Mouse (Mus musculus) forebrain, postnatal 0 days (tissue): Measurements from ENCODE around the gene Daam2. TPM values are rescaled to one million over a fixed set of nuclear protein-coding genes. Genes with fewer than 3 reads are reported as not detected.

Source experiments
- ATAC-seq: fragments of 200-750 bp; cut with Nextera tagmentation; 2 replicates; pipeline ENCODE4 v1.8.0; 2017; ENCODE audit warnings: mild to moderate bottlenecking, moderate library complexity
- DNase-seq: peaks from one replicate; pipeline ENCODE4 v3.0.0-alpha.2; 2015
- H3K27ac ChIP-seq: fragments of 300-500 bp; sonication (generic); 2 replicates; pipeline ENCODE4 v1.5.1; 2014; ENCODE audit warnings: low read depth, mild to moderate bottlenecking, antibody characterized with exemption, low read length, moderate library complexity, mixed read lengths
- H3K27me3 ChIP-seq: fragments of 300-500 bp; sonication (generic); 2 replicates; pipeline ENCODE4 v1.6.1; 2014; ENCODE audit warnings: mild to moderate bottlenecking, low read length, mixed read lengths; ENCODE audit not compliant: insufficient read depth
- H3K36me3 ChIP-seq: fragments of 300-500 bp; sonication (generic); 2 replicates; pipeline ENCODE4 v1.6.1; 2014; ENCODE audit warnings: mild to moderate bottlenecking, moderate library complexity; ENCODE audit not compliant: insufficient read depth
- H3K4me1 ChIP-seq: fragments of 300-500 bp; sonication (generic); 2 replicates; pipeline ENCODE4 v1.6.1; 2014; ENCODE audit warnings: antibody characterized with exemption; ENCODE audit not compliant: insufficient read depth
- H3K4me2 ChIP-seq: fragments of 300-500 bp; sonication (generic); 2 replicates; pipeline ENCODE4 v1.6.1; 2014; ENCODE audit warnings: low read depth, mild to moderate bottlenecking, moderate library complexity
- H3K4me3 ChIP-seq: fragments of 300-500 bp; sonication (generic); 2 replicates; pipeline ENCODE4 v1.5.1; 2014; ENCODE audit warnings: low read depth, low read length, mixed read lengths
- H3K9ac ChIP-seq: fragments of 300-500 bp; sonication (generic); 2 replicates; pipeline ENCODE4 v1.6.1; 2014; ENCODE audit warnings: mild to moderate bottlenecking
- H3K9me3 ChIP-seq: fragments of 300-500 bp; sonication (generic); 2 replicates; pipeline ENCODE4 v1.6.1; 2016; ENCODE audit warnings: low read length
- CTCF ChIP-seq: sonication (generic); IDR thresholded peaks from 2 replicates; pipeline ENCODE4 v1.5.1; 2016; ENCODE audit warnings: antibody characterized with exemption, control low read depth, low read depth
- WGBS: fragments of 180-500 bp; shearing (Covaris S2); extraction: QIAGEN DNeasy Blood & Tissue Kit; methylation state at CpG from one replicate; pipeline ENCODE4 v1.1.7; 2014; 5-methylcytosine and 5-hydroxymethylcytosine counted together
- polyA plus RNA-seq: library from polyadenylated mRNA; unstranded; fragments of >200 nt; fragmentation: Nextera tagmentation; extraction: Ambion mirVana; gene quantifications from 2 replicates; pipeline ENCODE4 v1.2.1, GENCODE M21; 2015
- total RNA-seq: library from RNA; depleted of rRNA; stranded (reverse); fragments of >200 nt; gene quantifications from 2 replicates; pipeline ENCODE4 v1.2.3, GENCODE M21; 2014

Daam2 gene
- total and polyA plus RNA-seq, 2 experiments from 2014 or later, result 1.8 to 10.3 TPM

GRCm38 (mm10) chr17:49435081-49435480, 129.1 kb downstream of the Daam2 start:
- Histone ChIP-seq H3K4me1 (no peaks in the 10 kb centered on the region), H3K27ac (no peak overlapping the region), H3K36me3 (peaks cover 20% of the 10 kb centered on the region), H3K4me3 (no peak overlapping the region), H3K9ac (no peak overlapping the region), H3K9me3 (no peaks in the 10 kb centered on the region), H3K27me3 (no peaks in the 10 kb centered on the region), H3K4me2 (no peak overlapping the region)
- no peak for ATAC-seq
- no peak for DNase-seq
- no peak for TF ChIP-seq CTCF
- WGBS, result 95% methylated on average over 10 of the region's 10 CpGs

GRCm38 (mm10) chr17:49434236-49434635, 129.9 kb downstream of the Daam2 start:
- Histone ChIP-seq H3K36me3 (peaks cover 20% of the 10 kb centered on the region), H3K27ac (no peak overlapping the region), H3K4me1 (peaks cover 5% of the 10 kb centered on the region; the same call in 1 of the 2 replicates), H3K9me3 (no peaks in the 10 kb centered on the region), H3K4me3 (no peak overlapping the region), H3K9ac (no peak overlapping the region), H3K27me3 (no peaks in the 10 kb centered on the region), H3K4me2 (no peak overlapping the region)
- DNase-seq, result no peak
- ATAC-seq, result no peak
- 87% methylated on average over 6 of the region's 6 CpGs for whole genome bisulfite sequencing
- TF ChIP-seq CTCF, result no peak

DNA sequence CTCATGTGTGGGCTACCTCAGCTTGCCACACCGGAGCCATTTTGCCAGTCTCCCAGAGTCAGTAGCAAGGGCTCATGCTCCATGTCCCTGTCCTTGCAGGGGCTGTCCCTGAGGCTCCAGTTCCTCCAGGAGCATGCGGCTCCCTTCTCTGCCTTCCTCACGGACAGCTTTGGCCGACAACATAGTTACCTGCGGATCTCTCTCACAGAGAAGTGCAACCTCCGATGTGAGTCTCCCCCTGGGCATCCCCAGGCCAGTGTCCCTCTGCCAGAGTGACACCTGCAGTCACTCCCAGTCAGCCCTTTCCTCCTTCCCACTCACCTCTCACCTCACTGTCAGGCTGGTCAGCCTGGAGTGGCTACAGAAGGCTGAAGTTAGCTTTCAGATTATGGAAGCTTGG, 131.1 kb downstream of the Daam2 start:
- Histone ChIP-seq H3K27ac (no peak overlapping the region), H3K4me2 (no peak overlapping the region), H3K27me3 (no peaks in the 10 kb centered on the region), H3K4me1 (peaks cover 9% of the 10 kb centered on the region; the same call in 1 of the 2 replicates), H3K4me3 (no peak overlapping the region), H3K36me3 (peaks cover 17% of the 10 kb centered on the region), H3K9ac (no peak overlapping the region), H3K9me3 (no peaks in the 10 kb centered on the region)
- ATAC-seq (no peak), DNase-seq (no peak)
- TF ChIP-seq CTCF, result no peak
- WGBS, result 97% methylated on average over 6 of the region's 6 CpGs

GRCm38 (mm10) chr17:49432071-49432711, 132.0 kb downstream of the Daam2 start:
- WGBS, result 62% methylated on average over 4 of the region's 4 CpGs
- Histone ChIP-seq H3K4me1 (peaks cover 9% of the 10 kb centered on the region; the same call in 1 of the 2 replicates), H3K4me2 (no peak overlapping the region), H3K27me3 (no peaks in the 10 kb centered on the region), H3K36me3 (peaks cover 17% of the 10 kb centered on the region), H3K9ac (no peak overlapping the region), H3K27ac (no peak overlapping the region), H3K4me3 (no peak overlapping the region), H3K9me3 (no peaks in the 10 kb centered on the region)
- TF ChIP-seq CTCF, result no peak
- ATAC-seq, result no peak
- DNase-seq, result no peak

- DNase-seq, result no peak
Observed at GRCm38 (mm10) chr17:49431176-49431575, 133.0 kb downstream of the Daam2 start.

DNA sequence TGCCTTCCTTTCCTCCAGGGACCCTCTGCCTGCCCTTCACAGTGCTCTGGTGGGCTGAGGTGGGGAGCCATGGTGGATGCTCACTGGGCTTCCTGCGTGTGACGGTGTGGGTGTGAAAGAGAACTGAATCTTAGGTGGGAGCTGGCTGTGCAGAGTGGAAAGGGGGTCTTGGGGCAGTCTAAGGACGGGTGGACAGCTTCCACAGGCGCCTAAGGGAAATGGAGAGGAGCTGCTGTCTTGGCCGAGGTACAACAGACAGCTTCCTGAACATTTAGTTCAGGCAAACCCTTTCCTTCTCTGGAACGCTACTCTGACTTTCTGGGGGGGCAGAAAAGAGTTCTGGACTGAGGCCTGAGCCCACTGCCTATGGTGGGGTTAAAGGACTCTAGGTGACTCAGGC, 134.0 kb downstream of the Daam2 start:
- Histone ChIP-seq H3K36me3 (peaks cover 8% of the 10 kb centered on the region), H3K4me1 (peaks cover 9% of the 10 kb centered on the region; the same call in 1 of the 2 replicates), H3K9me3 (no peaks in the 10 kb centered on the region), H3K27me3 (no peaks in the 10 kb centered on the region), H3K4me2 (no peak overlapping the region), H3K9ac (no peak overlapping the region), H3K27ac (no peak overlapping the region), H3K4me3 (no peak overlapping the region)
- 80% methylated on average over 6 of the region's 6 CpGs for WGBS
- DNase-seq (no peak), ATAC-seq (no peak)
- TF ChIP-seq CTCF, result no peak

More at GRCm38 (mm10) chr17:49431176-49431575, 133.0 kb downstream of the Daam2 start:
- ATAC-seq, result no peak
- H3K4me2 ChIP-seq, result no peak overlapping the region
- no peaks in the 10 kb centered on the region for H3K27me3 ChIP-seq
- no peak overlapping the region for H3K9ac ChIP-seq
- peaks cover 17% of the 10 kb centered on the region for H3K36me3 ChIP-seq
- H3K9me3 ChIP-seq, result no peaks in the 10 kb centered on the region
- H3K4me1 ChIP-seq, result peaks cover 9% of the 10 kb centered on the region; the same call in 1 of the 2 replicates
- no peak overlapping the region for H3K27ac ChIP-seq
- no peak for TF ChIP-seq CTCF
- 91% methylated on average over 6 of the region's 6 CpGs for WGBS
- H3K4me3 ChIP-seq, result no peak overlapping the region

DNA sequence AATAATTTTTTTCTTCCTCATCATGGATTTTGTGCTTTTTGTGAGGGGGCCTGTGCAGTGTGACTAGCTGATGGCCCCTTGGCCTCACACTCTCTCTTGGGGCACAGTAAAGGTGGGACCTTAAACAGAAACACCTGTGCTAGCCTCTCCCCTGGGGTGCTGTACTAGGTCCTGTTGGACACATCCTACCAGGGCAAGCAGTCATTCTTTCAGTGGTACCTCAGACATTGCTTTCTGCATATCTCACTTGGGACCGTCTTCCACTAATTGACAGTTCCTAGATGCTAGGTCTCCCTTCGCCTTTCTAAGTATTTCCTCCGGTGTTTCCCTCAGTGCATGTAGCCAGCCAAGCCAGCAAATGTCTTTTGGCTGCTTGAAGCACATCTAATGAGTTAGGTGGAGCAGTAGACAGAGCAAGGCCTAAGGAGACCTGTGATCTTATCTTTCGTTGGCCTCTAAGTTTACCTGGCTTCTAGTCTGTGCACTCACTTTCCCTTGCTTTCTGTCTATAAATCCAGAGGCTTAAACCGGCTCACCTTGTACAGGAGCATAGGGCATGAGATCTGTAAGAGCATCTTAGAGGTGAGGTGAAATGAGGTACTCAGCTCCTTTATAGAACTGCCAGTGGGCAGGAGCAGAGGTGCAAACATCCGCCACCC, 134.5 kb downstream of the Daam2 start:
- WGBS, result 92% methylated on average over 6 of the region's 6 CpGs
- DNase-seq, result no peak
- no peak overlapping the region for H3K9ac ChIP-seq
- no peaks in the 10 kb centered on the region for H3K9me3 ChIP-seq
- H3K36me3 ChIP-seq, result peaks cover 3% of the 10 kb centered on the region; the same call in 1 of the 2 replicates
- peaks cover 9% of the 10 kb centered on the region; the same call in 1 of the 2 replicates for H3K4me1 ChIP-seq
- H3K4me2 ChIP-seq, result peak overlapping the region; percentile 83
- no peak overlapping the region for H3K4me3 ChIP-seq
- no peak for TF ChIP-seq CTCF
- no peak for ATAC-seq
- H3K27me3 ChIP-seq, result no peaks in the 10 kb centered on the region
- H3K27ac ChIP-seq, result no peak overlapping the region
